Mouse (Mus musculus): ENCODE results near the gene Atxn1. TPM values are rescaled to one million over a fixed set of nuclear protein-coding genes. Genes with fewer than 3 reads are reported as not detected.

Atxn1 gene
- polyA plus RNA-seq, 1 experiment from 2014 or later, result 7.7 TPM

DNA sequence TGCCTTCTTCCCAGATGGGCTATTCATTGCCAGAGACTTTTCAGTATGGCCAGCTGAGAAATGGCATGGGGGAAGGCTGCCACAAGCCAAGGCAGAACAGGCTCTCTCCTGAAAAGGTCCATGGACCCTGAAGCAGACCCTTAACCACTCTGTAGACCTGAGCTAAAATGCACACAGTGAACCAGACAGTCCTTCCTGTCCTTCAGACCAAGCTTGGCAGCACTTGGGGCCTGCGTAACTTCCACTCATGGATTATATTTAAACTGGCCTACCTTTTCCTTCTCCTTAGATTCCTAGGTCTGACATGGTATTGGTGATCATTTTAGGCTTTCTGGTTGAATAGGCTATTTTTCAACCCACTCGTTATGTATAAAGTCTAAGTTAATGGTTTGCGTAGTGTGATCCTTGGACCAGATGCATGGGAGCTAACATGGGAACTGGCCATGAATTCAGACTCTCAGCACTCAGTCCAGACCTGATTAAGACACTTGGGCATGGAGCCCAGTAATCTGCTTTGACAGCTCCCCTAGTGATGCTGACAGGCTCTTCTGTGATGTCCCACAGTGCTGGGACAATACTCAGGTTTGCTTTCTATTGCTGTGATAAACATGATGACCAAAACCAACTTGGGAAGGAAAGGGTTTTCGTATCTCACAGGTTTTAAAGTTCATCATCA lies 341.8 kb downstream of the Atxn1 start:
- no peak for ATAC-seq (ENCODE audit: insufficient number of reproducible peaks, low FRiP score)
- H3K36me3 ChIP-seq, result no peaks in the 10 kb centered on the region
- H3K4me3 ChIP-seq, result no peak overlapping the region
- 71% methylated on average over 4 of the region's 4 CpGs for WGBS
- H3K9me3 ChIP-seq (replicated peaks), result no peaks in the 10 kb centered on the region
- no peaks in the 10 kb centered on the region for H3K27me3 ChIP-seq (replicated peaks)
- H3K4me1 ChIP-seq (replicated peaks), result peaks cover 41% of the 10 kb centered on the region
- no peak overlapping the region for H3K9ac ChIP-seq
- 0 out of 2 replicates have a peak overlapping the region, but pooled peaks have one; percentile 48 for H3K27ac ChIP-seq (ENCODE audit: poor library complexity, severe bottlenecking)
- H3K4me2 ChIP-seq, result no peak overlapping the region

- Histone ChIP-seq H3K4me1 (replicated peaks) (peaks cover 42% of the 10 kb centered on the region), H3K9ac (no peak overlapping the region), H3K9me3 (replicated peaks) (no peaks in the 10 kb centered on the region), H3K36me3 (no peaks in the 10 kb centered on the region), H3K4me2 (no peak overlapping the region), H3K27ac (ENCODE audit: poor library complexity, severe bottlenecking) (no peak overlapping the region), H3K27me3 (replicated peaks) (no peaks in the 10 kb centered on the region), H3K4me3 (no peak overlapping the region)
- no peak for ATAC-seq (ENCODE audit: insufficient number of reproducible peaks, low FRiP score)
- 76% methylated on average over 12 of the region's 12 CpGs for WGBS
These were observed 344.1 kb downstream of the Atxn1 start for GRCm38 (mm10) chr13:45620687-45621086.

- no peak overlapping the region for H3K9ac ChIP-seq
- H3K4me3 ChIP-seq, result no peak overlapping the region
- peaks cover 46% of the 10 kb centered on the region for H3K4me1 ChIP-seq (replicated peaks)
- H3K9me3 ChIP-seq (replicated peaks), result no peaks in the 10 kb centered on the region
- no peak for ATAC-seq (ENCODE audit: insufficient number of reproducible peaks, low FRiP score)
- no peak overlapping the region for H3K27ac ChIP-seq (ENCODE audit: poor library complexity, severe bottlenecking)
- 49% methylated on average over 7 of the region's 7 CpGs for WGBS
- H3K27me3 ChIP-seq (replicated peaks), result no peaks in the 10 kb centered on the region
- H3K36me3 ChIP-seq, result no peaks in the 10 kb centered on the region
- H3K4me2 ChIP-seq, result no peak overlapping the region
These were observed 344.5 kb downstream of the Atxn1 start for GRCm38 (mm10) chr13:45620281-45620680.

- ATAC-seq (ENCODE audit: insufficient number of reproducible peaks, low FRiP score), result no peak
- Histone ChIP-seq H3K36me3 (no peaks in the 10 kb centered on the region), H3K9me3 (replicated peaks) (no peaks in the 10 kb centered on the region), H3K9ac (no peak overlapping the region), H3K4me2 (no peak overlapping the region), H3K4me3 (no peak overlapping the region), H3K4me1 (replicated peaks) (peaks cover 49% of the 10 kb centered on the region), H3K27ac (ENCODE audit: poor library complexity, severe bottlenecking) (no peak overlapping the region), H3K27me3 (replicated peaks) (no peaks in the 10 kb centered on the region)
- 75% methylated on average over 6 of the region's 6 CpGs for WGBS
These were observed 346.8 kb downstream of the Atxn1 start for GRCm38 (mm10) chr13:45617988-45618387.

DNA sequence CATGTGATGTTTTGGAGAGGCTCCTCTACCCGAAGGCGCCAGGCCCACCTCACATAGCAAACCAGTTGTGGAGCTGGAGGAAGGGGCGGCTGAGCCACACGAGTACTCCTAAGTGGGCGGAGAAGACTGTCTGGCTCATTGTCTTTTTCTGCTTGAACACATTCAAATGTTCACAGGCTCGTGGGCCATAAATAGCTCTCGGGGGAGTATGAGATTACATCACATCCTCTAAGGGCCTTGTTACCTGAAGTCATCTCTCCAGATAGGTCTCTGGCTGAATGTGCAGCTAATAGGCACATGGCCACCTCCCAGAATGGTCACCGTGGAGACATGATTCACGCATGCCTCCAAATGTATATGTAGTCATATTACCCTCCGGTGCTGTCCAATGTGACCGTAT lies 350.0 kb downstream of the Atxn1 start:
- Histone ChIP-seq H3K36me3 (no peaks in the 10 kb centered on the region), H3K4me1 (replicated peaks) (peaks cover 32% of the 10 kb centered on the region), H3K27ac (ENCODE audit: poor library complexity, severe bottlenecking) (no peak overlapping the region), H3K4me2 (no peak overlapping the region), H3K27me3 (replicated peaks) (no peaks in the 10 kb centered on the region), H3K4me3 (no peak overlapping the region), H3K9me3 (replicated peaks) (no peaks in the 10 kb centered on the region), H3K9ac (no peak overlapping the region)
- 52% methylated on average over 11 of the region's 11 CpGs for WGBS
- ATAC-seq (ENCODE audit: insufficient number of reproducible peaks, low FRiP score), result no peak

GRCm38 (mm10) chr13:45613346-45613745 lies 351.5 kb downstream of the Atxn1 start:
- Histone ChIP-seq H3K9ac (no peak overlapping the region), H3K27ac (ENCODE audit: poor library complexity, severe bottlenecking) (no peak overlapping the region), H3K36me3 (0 out of 2 replicates have a peak, but pooled peaks cover 4% of the 10 kb centered on the region), H3K4me3 (no peak overlapping the region), H3K4me2 (no peak overlapping the region), H3K9me3 (replicated peaks) (peaks cover 4% of the 10 kb centered on the region; the same call in 1 of the 2 replicates), H3K27me3 (replicated peaks) (no peaks in the 10 kb centered on the region), H3K4me1 (replicated peaks) (peaks cover 32% of the 10 kb centered on the region)
- WGBS, result 34% methylated on average over 5 of the region's 5 CpGs
- no peak for ATAC-seq (ENCODE audit: insufficient number of reproducible peaks, low FRiP score)

DNA sequence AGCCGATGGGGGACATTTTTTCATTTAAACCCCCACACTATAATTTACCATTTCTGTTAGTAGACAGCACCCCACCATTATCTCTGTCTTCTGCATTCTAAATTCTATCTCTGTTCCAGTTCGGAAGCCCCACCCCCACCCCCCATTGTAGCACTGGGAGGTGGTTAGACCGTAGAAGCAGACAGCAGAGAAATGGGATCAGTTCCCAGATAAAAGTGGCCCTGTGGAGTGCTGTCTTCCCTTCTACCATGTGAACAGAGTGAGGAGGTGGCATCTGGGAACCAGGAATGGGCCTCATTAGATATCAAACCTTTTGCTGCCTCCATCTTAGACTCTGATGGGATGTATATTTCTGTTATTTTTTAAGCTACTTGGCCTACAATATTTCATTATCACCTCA lies 353.3 kb downstream of the Atxn1 start:
- peaks cover 4% of the 10 kb centered on the region; the same call in 1 of the 2 replicates for H3K9me3 ChIP-seq (replicated peaks)
- peaks cover 22% of the 10 kb centered on the region for H3K4me1 ChIP-seq (replicated peaks)
- H3K27me3 ChIP-seq (replicated peaks), result no peaks in the 10 kb centered on the region
- ATAC-seq (ENCODE audit: insufficient number of reproducible peaks, low FRiP score), result no peak
- 62% methylated on average over 3 of the region's 3 CpGs for WGBS
- H3K4me3 ChIP-seq, result no peak overlapping the region
- no peak overlapping the region for H3K9ac ChIP-seq
- H3K36me3 ChIP-seq, result 0 out of 2 replicates have a peak, but pooled peaks cover 5% of the 10 kb centered on the region
- H3K27ac ChIP-seq (ENCODE audit: poor library complexity, severe bottlenecking), result no peak overlapping the region
- no peak overlapping the region for H3K4me2 ChIP-seq

DNA sequence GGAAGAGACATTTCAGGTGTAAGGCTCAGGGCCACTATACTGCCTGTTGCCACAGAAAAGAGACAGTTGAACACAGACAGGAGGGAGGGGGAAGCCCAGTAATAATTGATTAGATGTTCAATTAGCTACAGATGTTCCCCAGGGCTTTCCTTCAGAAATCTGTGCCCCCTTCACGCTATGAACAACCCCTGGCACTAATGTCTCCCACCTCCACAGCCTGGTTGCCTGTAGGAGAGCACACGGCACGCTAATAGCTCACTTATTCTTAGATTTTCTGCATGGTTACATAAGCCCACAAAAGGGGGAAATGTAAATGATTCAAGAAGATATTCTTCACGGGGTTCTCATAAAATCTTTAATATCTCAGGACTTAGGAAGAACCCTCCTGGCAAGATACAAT lies 355.3 kb downstream of the Atxn1 start:
- peaks cover 2% of the 10 kb centered on the region for H3K4me1 ChIP-seq (replicated peaks)
- WGBS, result 84% methylated on average over 4 of the region's 4 CpGs
- no peaks in the 10 kb centered on the region for H3K27me3 ChIP-seq (replicated peaks)

GRCm38 (mm10) chr13:45608593-45608992 lies 356.2 kb downstream of the Atxn1 start:
- WGBS, result 92% methylated on average over 5 of the region's 5 CpGs
- H3K4me3 ChIP-seq, result no peak overlapping the region
- H3K36me3 ChIP-seq, result 0 out of 2 replicates have a peak, but pooled peaks cover 5% of the 10 kb centered on the region
- ATAC-seq (ENCODE audit: insufficient number of reproducible peaks, low FRiP score), result no peak
- H3K9ac ChIP-seq, result no peak overlapping the region
- no peak overlapping the region for H3K27ac ChIP-seq (ENCODE audit: poor library complexity, severe bottlenecking)
- no peaks in the 10 kb centered on the region for H3K4me1 ChIP-seq (replicated peaks)
- H3K4me2 ChIP-seq, result no peak overlapping the region
- peaks cover 4% of the 10 kb centered on the region; the same call in 1 of the 2 replicates for H3K9me3 ChIP-seq (replicated peaks)
- H3K27me3 ChIP-seq (replicated peaks), result no peaks in the 10 kb centered on the region

More for the DNA sequence above, 355.3 kb downstream of the Atxn1 start:
- no peak overlapping the region for H3K9ac ChIP-seq
- ATAC-seq (ENCODE audit: insufficient number of reproducible peaks, low FRiP score), result no peak
- H3K27ac ChIP-seq (ENCODE audit: poor library complexity, severe bottlenecking), result no peak overlapping the region
- 0 out of 2 replicates have a peak, but pooled peaks cover 5% of the 10 kb centered on the region for H3K36me3 ChIP-seq
- H3K4me3 ChIP-seq, result no peak overlapping the region
- H3K4me2 ChIP-seq, result no peak overlapping the region
- H3K9me3 ChIP-seq (replicated peaks), result peaks cover 4% of the 10 kb centered on the region; the same call in 1 of the 2 replicates

DNA sequence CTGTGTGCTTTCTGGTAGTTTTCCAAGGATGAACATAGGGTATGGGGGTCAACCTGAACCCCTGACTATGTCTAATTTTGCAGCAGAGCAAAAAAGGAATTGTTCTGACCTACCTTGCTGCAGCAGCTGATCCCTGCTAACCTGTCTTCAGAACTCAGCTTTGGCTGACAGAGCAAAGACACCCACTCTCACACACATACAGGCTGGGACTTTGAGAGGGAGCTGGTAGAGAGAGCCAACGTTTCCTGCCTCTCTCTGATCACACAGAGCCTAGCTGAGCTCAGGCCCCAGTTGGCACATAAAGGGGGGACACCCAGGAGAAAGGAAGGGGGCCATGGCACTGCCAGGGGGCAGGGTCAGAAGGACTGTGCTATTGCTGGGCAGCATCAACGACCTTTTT lies 356.9 kb downstream of the Atxn1 start:
- 45% methylated on average over 2 of the region's 2 CpGs for WGBS
- no peak overlapping the region for H3K27ac ChIP-seq (ENCODE audit: poor library complexity, severe bottlenecking)
- H3K4me3 ChIP-seq, result no peak overlapping the region
- no peaks in the 10 kb centered on the region for H3K27me3 ChIP-seq (replicated peaks)
- no peak overlapping the region for H3K9ac ChIP-seq
- 0 out of 2 replicates have a peak, but pooled peaks cover 5% of the 10 kb centered on the region for H3K36me3 ChIP-seq
- no peak overlapping the region for H3K4me2 ChIP-seq
- peaks cover 4% of the 10 kb centered on the region; the same call in 1 of the 2 replicates for H3K9me3 ChIP-seq (replicated peaks)
- ATAC-seq (ENCODE audit: insufficient number of reproducible peaks, low FRiP score), result no peak
- H3K4me1 ChIP-seq (replicated peaks), result no peaks in the 10 kb centered on the region

DNA sequence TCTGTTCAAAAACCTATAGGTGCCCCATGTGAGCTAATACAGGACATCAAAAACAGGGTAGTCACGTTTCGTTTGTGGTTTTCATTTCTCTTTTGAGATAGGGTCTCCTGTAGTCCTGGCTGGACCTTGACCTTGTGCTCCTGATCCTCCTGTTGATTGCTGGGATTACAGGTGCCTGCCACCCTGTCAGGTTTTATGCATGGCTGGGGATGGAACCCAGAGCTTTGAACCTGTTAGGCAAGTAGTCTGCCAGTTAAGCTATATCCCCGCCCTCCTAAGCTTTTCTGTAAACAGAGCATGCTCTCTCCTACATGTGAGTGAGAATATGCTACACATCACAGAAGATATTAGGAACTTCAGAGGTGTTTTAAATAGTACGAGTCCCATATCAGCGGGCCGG lies 361.2 kb downstream of the Atxn1 start:
- ATAC-seq (ENCODE audit: insufficient number of reproducible peaks, low FRiP score), result no peak
- H3K4me1 ChIP-seq (replicated peaks), result no peaks in the 10 kb centered on the region

More for the DNA sequence above, 361.2 kb downstream of the Atxn1 start:
- Histone ChIP-seq H3K9me3 (replicated peaks) (peaks cover 2% of the 10 kb centered on the region; the same call in 1 of the 2 replicates), H3K9ac (no peak overlapping the region), H3K27ac (ENCODE audit: poor library complexity, severe bottlenecking) (no peak overlapping the region), H3K27me3 (replicated peaks) (no peaks in the 10 kb centered on the region), H3K4me2 (no peak overlapping the region), H3K36me3 (0 out of 2 replicates have a peak, but pooled peaks cover 4% of the 10 kb centered on the region), H3K4me3 (no peak overlapping the region)
- 89% methylated on average over 6 of the region's 6 CpGs for WGBS

Data from heart, embryonic 12.5 days (tissue).